Mouse (Mus musculus) lung, embryonic 14.5 days (tissue): ENCODE results near the gene Rnf144a. TPM values are rescaled to one million over a fixed set of nuclear protein-coding genes. Genes with fewer than 3 reads are reported as not detected.

Source experiments
- ATAC-seq: fragments of 200-750 bp; cut with Nextera tagmentation; 2 replicates; pipeline ENCODE4 v1.8.0; 2017; ENCODE audit warnings: mild to moderate bottlenecking, moderate TSS enrichment, moderate library complexity; ENCODE audit not compliant: insufficient read depth
- DNase-seq: peaks from one replicate; pipeline ENCODE4 v3.0.0-alpha.2; 2015
- H3K27ac ChIP-seq: fragments of 300-500 bp; sonication (generic); 2 replicates; pipeline ENCODE4 v1.5.1; 2014; ENCODE audit warnings: low read depth, mild to moderate bottlenecking, moderate library complexity
- H3K27me3 ChIP-seq: fragments of 300-500 bp; sonication (generic); 2 replicates; pipeline ENCODE4 v1.6.1; 2014; ENCODE audit warnings: low read length, control low read depth; ENCODE audit not compliant: insufficient read depth
- H3K36me3 ChIP-seq: fragments of 300-500 bp; sonication (generic); 2 replicates; pipeline ENCODE4 v1.6.1; 2014; ENCODE audit warnings: control low read depth; ENCODE audit not compliant: insufficient read depth
- H3K4me1 ChIP-seq: fragments of 300-500 bp; sonication (generic); 2 replicates; pipeline ENCODE4 v1.6.1; 2014; ENCODE audit warnings: antibody characterized with exemption, control low read depth; ENCODE audit not compliant: insufficient read depth
- H3K4me2 ChIP-seq: fragments of 300-500 bp; sonication (generic); 2 replicates; pipeline ENCODE4 v1.6.1; 2014; ENCODE audit warnings: mild to moderate bottlenecking
- H3K4me3 ChIP-seq: fragments of 300-500 bp; sonication (generic); 2 replicates; pipeline ENCODE4 v1.5.1; 2014; ENCODE audit warnings: low read depth, low read length
- H3K9ac ChIP-seq: fragments of 300-500 bp; sonication (generic); 2 replicates; pipeline ENCODE4 v1.6.1; 2014
- H3K9me3 ChIP-seq: fragments of 300-500 bp; sonication (generic); 2 replicates; pipeline ENCODE4 v1.6.1; 2016; ENCODE audit warnings: low read depth, low read length, control low read depth
- CTCF ChIP-seq: IDR thresholded peaks from 2 replicates; pipeline ENCODE4 v1.5.1; 2016; ENCODE audit warnings: antibody characterized with exemption, low read depth
- WGBS: fragments of 180-500 bp; shearing (Covaris S2); extraction: QIAGEN DNeasy Blood & Tissue Kit; methylation state at CpG from one replicate; pipeline ENCODE4 v1.1.7; 2014; 5-methylcytosine and 5-hydroxymethylcytosine counted together
- polyA plus RNA-seq: library from polyadenylated mRNA; unstranded; fragments of >200 nt; fragmentation: Nextera tagmentation; extraction: Ambion mirVana; gene quantifications from 2 replicates; pipeline ENCODE4 v1.2.1, GENCODE M21; 2014

Rnf144a gene
- polyA plus RNA-seq, 1 experiment from 2014 or later: 46.9 TPM

DNA sequence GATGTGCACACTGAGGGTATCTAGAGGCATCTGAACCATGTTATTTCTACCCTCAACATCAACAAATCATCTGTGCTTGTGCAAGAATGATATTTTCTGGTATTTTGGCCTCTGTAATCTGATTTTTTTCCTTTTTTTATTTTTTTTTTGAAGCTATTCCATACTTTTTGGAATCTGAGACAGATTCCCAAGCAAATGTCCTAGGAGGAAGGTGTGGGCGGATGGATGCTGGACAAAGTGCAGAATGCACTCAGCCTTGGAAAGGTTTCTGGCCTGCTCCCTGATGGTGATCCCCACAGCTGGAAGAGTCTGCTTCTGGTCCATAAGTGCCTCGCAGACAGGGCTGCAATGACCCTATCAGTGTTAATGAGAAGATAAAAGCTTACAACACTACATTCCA, 28.9 kb downstream of the Rnf144a start:
- no peak overlapping the region for H3K4me2 ChIP-seq
- no peaks in the 10 kb centered on the region for H3K27me3 ChIP-seq
- WGBS: 47% methylated on average over 2 of the region's 2 CpGs
- no peak overlapping the region for H3K9ac ChIP-seq
- H3K4me3 ChIP-seq: no peak overlapping the region
- ATAC-seq (0 out of 2 replicates have a peak, but pooled peaks have one; percentile 53), DNase-seq (peak; percentile 67)
- H3K9me3 ChIP-seq: no peaks in the 10 kb centered on the region
- H3K36me3 ChIP-seq: peaks cover 31% of the 10 kb centered on the region
- H3K27ac ChIP-seq: peak overlapping the region; percentile 50; the same call in 1 of the 2 replicates
- peaks cover 8% of the 10 kb centered on the region for H3K4me1 ChIP-seq
- TF ChIP-seq CTCF: no peak

DNA sequence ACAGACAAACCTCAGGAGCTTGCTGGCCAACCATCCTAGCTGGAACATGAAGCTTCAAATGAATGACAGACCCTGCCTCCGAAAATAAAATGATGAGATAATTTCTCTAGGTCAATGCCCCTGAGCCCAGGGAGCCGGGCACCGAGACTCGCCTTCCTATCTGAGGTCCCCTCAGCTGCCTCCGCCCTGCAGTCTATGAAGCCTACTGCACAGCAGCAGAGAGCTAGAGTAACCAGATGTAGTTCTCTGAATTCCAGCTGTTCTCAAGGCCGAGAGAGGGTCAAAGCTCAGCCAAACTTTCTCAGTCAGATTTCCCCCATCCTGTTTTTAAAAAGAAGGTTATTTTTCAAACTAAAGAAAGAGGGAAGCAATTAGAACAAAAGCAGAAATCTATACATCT, 29.3 kb downstream of the Rnf144a start:
- WGBS: 60% methylated on average over 6 of the region's 6 CpGs

DNA sequence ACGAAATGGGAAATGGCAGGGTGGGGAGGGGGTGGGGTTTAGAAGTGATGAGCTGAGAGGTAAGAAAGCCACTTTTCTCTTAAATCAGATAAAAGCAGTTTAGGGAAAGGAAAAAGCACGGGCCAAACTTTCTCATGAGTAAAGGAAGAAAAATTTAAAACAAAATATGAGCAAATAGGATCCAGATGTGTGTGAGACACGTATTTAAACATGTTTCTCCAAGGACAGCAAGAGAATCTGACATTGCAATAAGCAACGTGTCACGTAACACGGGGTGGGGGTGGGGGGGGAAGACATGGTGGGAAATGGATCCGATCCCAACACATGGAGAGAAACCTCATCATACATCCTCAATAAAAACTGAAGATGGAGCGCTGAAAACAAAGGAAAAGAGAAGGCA, 33.3 kb downstream of the Rnf144a start:
- 41% methylated on average over 8 of the region's 8 CpGs for WGBS
- Histone ChIP-seq H3K36me3 (peaks cover 21% of the 10 kb centered on the region; the same call in 1 of the 2 replicates), H3K9me3 (no peaks in the 10 kb centered on the region), H3K27me3 (no peaks in the 10 kb centered on the region), H3K4me3 (no peak overlapping the region), H3K4me1 (peaks cover 7% of the 10 kb centered on the region), H3K27ac (peak overlapping the region; percentile 69; the same call in 1 of the 2 replicates), H3K4me2 (no peak overlapping the region), H3K9ac (no peak overlapping the region)
- peak; percentile 33; the same call in 1 of the 2 replicates for ATAC-seq
- TF ChIP-seq CTCF: no peak
- DNase-seq: peak; percentile 70

More for the DNA sequence above, 29.3 kb downstream of the Rnf144a start:
- H3K36me3 ChIP-seq: peaks cover 31% of the 10 kb centered on the region
- no peak for TF ChIP-seq CTCF
- no peaks in the 10 kb centered on the region for H3K9me3 ChIP-seq
- ATAC-seq (no peak), DNase-seq (peak; percentile 53)
- H3K27me3 ChIP-seq: no peaks in the 10 kb centered on the region
- no peak overlapping the region for H3K9ac ChIP-seq
- peak overlapping the region; percentile 5; the same call in 1 of the 2 replicates for H3K27ac ChIP-seq
- H3K4me2 ChIP-seq: no peak overlapping the region
- peaks cover 8% of the 10 kb centered on the region for H3K4me1 ChIP-seq
- H3K4me3 ChIP-seq: no peak overlapping the region

DNA sequence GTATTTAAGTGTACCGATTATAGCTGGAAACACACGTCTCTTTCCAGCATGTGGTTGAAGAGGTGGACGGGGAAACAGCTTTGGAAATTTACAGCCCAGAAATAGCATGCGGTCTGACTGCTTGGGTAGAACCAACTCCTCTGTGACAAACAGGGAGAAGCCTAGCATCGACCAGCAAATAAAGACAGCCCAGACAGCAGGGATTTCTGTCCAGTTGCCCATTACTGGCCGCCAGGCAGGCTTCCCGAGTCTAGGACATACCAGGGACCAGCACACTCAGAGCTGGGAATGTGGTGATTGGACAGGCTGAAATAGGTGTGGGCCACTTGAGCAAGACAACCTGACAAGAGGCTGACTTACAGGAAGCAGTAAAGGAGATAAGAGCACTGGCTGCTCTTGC, 35.3 kb downstream of the Rnf144a start:
- no peak overlapping the region for H3K4me2 ChIP-seq
- no peak for TF ChIP-seq CTCF
- peaks cover 7% of the 10 kb centered on the region; the same call in 1 of the 2 replicates for H3K4me1 ChIP-seq
- H3K27ac ChIP-seq: no peak overlapping the region
- H3K27me3 ChIP-seq: no peaks in the 10 kb centered on the region
- DNase-seq (no peak), ATAC-seq (no peak)
- H3K4me3 ChIP-seq: no peak overlapping the region
- 65% methylated on average over 7 of the region's 7 CpGs for WGBS
- H3K36me3 ChIP-seq: peaks cover 24% of the 10 kb centered on the region
- H3K9ac ChIP-seq: no peak overlapping the region
- H3K9me3 ChIP-seq: no peaks in the 10 kb centered on the region

DNA sequence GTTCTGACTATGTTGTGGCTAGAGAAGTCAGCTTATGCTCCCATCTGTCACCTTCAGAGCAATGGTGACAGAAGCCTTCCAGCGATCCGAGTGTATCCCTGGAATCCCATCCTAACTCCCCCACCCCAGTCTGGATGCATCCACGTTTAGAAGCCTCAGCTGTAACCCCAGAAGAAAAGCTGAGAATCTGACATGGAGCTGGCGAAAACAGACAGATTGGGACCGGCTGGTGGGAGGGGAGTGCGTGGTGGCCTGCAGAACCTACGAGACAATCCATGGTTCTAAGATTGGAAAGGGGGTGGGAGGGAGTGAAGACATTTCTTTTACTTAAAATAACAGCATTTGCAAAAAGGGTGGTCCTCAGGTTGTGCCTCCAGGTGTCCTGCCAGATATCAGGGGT, 37.4 kb downstream of the Rnf144a start:
- DNase-seq (no peak), ATAC-seq (peak; percentile 39; the same call in 1 of the 2 replicates)
- Histone ChIP-seq H3K4me3 (no peak overlapping the region), H3K9ac (no peak overlapping the region), H3K27ac (no peak overlapping the region), H3K9me3 (no peaks in the 10 kb centered on the region), H3K36me3 (peaks cover 10% of the 10 kb centered on the region), H3K27me3 (no peaks in the 10 kb centered on the region), H3K4me2 (no peak overlapping the region), H3K4me1 (peaks cover 7% of the 10 kb centered on the region; the same call in 1 of the 2 replicates)
- no peak for TF ChIP-seq CTCF
- 59% methylated on average over 7 of the region's 7 CpGs for WGBS

DNA sequence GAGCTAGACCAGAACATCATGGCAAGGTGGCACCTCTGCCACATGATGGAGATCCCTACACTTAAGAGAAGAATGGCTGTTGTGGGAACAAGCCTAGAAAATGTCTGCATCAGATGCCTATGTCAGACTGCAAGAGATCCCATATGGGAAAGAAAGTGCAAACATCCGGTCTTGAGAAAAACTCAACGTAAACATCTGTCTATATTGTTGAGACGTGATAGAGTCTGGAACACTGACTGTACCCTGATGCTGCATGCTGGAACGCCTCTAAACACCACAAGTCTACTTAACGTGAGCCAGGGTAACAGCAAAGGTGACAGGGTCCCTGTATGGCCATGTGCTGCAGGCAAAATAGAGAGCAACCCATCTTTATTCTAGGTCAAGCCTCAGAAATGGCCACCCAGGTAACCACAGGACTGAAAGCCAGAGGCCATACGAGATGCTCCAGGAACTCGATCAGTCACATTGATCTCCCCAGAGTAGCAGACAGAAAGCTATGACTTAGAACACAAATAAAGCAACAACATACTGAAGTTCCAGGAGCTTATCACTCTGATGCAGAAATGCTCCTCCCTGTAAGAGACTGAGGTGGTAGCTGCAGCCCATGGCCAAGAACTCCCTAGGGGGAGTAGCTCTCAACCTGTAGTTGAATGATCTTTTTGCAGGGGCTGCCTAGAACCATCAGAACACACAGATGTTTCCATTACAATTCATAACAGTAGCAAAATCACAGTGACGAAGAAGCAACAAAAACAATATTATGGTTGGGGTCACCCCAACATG, 38.3 kb downstream of the Rnf144a start:
- Histone ChIP-seq H3K9me3 (no peaks in the 10 kb centered on the region), H3K9ac (no peak overlapping the region), H3K27ac (no peak overlapping the region), H3K4me1 (peaks cover 7% of the 10 kb centered on the region; the same call in 1 of the 2 replicates), H3K4me3 (no peak overlapping the region), H3K4me2 (no peak overlapping the region), H3K27me3 (no peaks in the 10 kb centered on the region), H3K36me3 (peaks cover 10% of the 10 kb centered on the region)
- peak; percentile 48; the same call in 1 of the 2 replicates for ATAC-seq
- DNase-seq: peak; percentile 70
- 58% methylated on average over 8 of the region's 8 CpGs for WGBS
- TF ChIP-seq CTCF: no peak

DNA sequence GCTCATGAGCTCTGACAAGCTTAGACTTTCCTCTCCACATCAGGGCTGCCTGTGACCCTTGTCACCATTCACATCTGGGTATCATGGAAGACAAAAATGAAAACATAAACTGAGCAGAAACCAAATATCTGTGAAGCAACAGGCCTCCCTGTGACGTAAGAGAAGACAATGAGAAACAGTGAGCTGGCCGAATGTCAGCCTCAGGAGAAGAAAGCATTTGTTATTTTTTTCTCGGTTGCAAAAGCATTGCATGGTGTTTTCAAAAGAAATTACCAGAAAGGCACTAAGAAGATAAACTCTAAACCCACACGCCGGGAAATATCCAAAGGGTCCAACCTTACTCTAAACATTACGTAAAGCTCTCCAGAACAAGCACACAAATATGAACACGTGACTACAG, 41.3 kb downstream of the Rnf144a start:
- Histone ChIP-seq H3K27ac (no peak overlapping the region), H3K36me3 (peaks cover 14% of the 10 kb centered on the region), H3K4me2 (no peak overlapping the region), H3K9ac (no peak overlapping the region), H3K27me3 (no peaks in the 10 kb centered on the region), H3K4me1 (0 out of 2 replicates have a peak, but pooled peaks cover 4% of the 10 kb centered on the region), H3K4me3 (no peak overlapping the region), H3K9me3 (no peaks in the 10 kb centered on the region)
- DNase-seq: no peak
- ATAC-seq: no peak
- TF ChIP-seq CTCF: no peak
- WGBS: 71% methylated on average over 7 of the region's 7 CpGs
